Mouse (Mus musculus): Measurements from ENCODE around the gene Kyat1. TPM values are rescaled to one million over a fixed set of nuclear protein-coding genes. Genes with fewer than 3 reads are reported as not detected.
A peak's percentile ranks its signal among the peaks of the same experiment; 100 is the strongest.

Kyat1 gene
- 10 to 100 TPM; 44.5 to 44.6 TPM for total RNA-seq (2021)

DNA sequence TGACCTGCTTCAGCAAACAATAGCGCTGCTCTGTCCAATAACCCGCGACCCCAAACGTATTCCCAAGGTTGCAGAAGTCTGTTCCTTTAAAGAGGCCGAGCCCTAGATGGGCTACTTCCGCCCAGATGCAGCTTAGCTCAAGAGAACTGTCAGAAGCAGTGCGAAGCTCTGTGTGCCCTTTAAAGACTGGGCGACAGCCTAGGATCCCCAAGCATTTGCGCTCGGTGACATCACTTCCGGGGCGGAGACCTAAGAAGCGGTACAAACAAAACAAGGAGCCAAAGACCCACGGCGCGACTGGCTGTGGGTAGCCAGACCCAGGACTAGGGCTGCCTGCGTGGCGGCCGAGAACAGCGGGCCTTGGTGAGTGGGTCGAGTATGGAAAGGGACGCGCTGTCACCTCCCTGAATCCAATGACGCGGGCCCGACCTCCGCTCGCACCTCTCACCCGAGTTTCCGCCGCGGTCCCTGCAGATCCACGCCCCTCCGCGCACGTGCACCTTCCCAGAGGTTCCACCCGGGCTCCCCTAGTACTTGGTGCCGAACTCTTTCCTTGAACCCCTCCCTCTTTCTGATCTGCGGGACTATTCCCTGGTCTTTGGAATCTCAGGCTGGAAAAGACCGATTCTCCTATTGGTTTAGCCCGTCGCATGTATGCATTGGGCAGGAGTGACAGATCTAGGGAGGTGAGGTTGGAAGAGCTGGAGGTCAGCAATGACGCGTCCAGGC lies at the start of gene Kyat1:
Kyat1 (minus strand) TSS at position 219 of the 729 bp plus-strand sequence.
- peak; percentile 95 to 96 for DNase-seq
- intact Hi-C loops (cut with DNase I), result loop anchor here (1.0 to 2.0 kb wide), 2 partner anchors 32 to 65 kb away; partner anchors contain the start of gene Lrrc8a

DNA sequence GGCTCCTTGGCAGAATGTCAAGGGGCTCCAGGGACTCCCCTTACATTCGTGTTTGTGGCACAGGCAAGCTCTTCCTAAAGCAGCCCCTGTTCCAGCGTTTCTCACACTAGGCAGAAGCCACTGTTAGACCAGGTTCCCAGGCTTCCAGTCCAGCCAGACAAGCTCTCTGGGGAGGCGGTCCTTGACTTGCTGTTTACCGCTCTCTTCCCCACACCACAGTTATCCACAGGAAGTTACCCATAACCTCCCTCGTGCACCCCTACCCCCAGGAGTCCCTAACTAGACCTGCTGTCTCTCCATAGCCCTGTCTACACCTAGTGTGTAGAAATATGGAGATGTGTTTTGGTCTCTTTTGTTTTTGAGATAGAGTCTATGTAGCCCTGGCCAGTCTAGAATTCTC lies 48.2 kb upstream of the Kyat1 start:
- intact Hi-C loops (cut with DNase I), result no loop called here
- DNase-seq, result peak in 1 of 2 experiments; percentile 22

DNA sequence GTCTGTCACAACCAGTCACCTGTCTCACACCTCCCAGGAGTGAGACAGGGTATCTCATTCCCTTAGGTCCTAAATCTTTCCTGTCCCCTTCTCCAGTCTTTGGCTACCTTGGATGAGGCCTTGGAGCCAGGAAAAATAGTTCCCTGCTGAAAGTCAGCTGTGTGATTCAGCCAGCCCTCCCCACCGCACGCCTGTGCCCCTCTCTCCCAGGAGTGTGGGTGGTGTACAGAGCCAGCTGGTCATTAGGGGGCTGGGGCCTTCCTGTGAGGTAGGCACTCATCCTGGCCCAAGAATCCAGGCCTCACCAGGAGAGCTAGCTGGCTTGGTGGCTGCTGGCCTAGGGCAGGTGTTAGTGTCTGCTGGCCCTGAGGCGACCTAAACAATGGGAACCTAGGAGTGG lies 46.9 kb upstream of the Kyat1 start:
- intact Hi-C loops (cut with DNase I), result no loop called here
- DNase-seq, result peak in 1 of 2 experiments; percentile 4

DNA sequence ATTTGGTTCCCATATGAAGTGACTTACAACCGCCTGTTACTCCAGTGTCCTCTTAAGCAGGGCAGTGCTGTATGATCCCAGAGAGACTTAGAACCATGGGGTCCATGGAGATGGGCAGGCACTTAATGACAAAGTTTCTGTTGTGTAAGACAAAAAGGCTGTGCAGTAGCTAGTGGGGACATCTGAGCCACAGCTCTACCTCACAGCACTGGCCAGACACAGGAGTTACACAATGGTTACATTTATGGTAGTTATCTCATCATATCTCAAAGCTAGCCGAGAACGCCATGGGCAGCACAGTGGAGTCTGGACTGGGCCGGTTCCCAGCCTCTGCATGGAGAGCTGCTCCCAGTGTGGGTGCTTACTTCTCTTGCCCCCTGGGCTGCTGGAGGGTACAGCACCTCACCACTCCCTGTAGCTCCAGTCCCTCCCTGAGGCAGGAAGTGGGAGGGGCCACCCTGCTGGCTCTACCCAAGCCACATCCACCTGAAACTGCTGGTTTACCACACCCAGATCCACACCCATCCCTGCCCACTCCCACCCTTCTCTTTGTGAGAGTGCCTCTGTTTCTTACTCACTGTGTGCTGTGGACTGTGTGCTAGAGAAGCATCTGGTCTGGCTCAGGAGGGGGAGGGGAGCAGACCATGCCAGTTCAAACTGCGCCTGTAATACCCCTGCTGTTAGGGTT lies 45.9 kb upstream of the Kyat1 start:
- intact Hi-C loops (cut with DNase I), result no loop called here
- DNase-seq, result peak in 1 of 2 experiments; percentile 45

DNA sequence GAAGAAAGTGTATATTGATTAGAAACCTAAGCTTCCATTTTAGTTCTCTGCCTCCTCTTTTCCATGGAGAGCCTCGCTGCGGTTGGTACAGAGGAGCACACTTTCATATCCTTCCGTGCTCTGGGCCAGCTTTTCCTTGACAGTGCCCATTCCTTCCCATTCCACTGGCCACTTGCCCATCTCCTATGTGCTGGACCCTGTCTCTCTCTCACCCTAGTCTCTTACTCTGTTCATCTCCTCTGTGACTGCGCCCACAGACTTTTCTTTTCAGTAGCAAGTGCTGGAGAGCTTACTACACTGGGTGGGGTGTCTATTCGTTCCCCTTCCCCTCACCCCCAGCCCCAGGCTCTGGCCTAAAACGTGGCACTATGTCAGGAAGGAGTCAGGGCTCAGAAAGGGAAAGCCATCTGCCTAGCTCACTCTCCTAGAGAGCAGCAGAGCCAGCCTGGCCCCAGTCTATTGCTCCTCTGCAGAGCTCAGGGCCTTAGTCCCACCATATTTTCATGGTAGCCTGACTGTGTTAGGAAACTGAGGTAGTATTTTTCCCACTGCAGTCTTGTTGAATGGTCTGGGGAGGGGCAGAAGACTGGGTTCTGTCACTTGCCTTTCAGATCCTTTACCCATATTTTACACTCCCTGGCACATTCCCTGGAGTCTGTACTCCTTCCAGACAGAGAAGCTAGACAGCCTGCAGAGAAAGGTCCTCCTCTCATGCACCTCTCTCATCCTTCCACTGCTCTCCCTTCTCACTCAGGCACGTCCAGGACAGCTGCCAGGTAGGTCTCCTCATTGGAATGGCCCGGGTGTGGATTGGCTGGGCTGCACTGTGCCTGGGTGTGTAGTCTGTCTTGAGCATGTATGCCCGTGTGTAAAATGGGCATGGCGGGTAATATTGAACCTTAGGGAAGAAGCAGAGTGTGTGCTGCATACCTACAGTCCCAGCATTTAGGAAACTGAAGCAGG lies 44.8 kb upstream of the Kyat1 start:
- peak in 1 of 2 experiments; percentile 19 for DNase-seq
- intact Hi-C loops (cut with DNase I), result no loop called here

DNA sequence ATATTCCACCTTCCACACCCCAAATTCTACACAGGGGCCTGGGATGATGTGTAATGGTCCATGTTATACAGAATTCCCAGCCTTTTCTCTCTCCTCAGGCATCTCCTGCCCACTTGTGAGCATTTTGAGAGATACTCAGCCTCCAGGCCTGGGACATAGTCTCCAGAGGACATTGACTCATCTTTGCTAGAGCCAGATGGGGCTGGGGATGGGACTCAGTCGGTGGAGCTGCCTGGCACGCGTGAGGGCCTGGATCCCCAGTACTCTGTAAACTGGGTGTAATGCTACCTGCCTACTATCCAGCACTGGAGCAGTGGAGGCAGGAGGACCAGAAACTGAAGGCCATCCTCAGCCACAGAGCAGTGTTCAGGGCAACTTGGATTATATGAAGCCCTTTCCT lies 43.5 kb upstream of the Kyat1 start:
- no peak for DNase-seq

DNA sequence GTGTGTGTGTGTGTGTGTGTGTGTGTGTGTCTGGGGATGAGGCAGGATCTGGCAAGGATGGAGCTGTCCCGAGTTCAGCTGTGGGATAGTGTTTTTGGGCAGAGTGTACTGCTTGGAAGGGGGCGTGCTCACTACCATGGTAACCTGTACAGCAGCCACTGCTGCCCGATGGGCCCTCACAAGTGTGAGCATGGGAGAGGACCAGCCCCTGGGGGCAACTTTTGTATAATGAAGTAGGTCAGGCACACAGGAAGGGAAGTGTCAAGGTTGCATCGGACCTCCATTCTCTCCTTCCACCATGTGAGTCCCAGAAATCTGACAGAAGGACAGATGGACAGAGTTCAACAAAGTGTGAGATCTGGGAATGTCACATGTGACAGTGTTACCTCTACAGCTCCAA lies 42.0 kb upstream of the Kyat1 start:
- intact Hi-C loops (cut with DNase I), result no loop called here
- DNase-seq, result peak in 1 of 2 experiments; percentile 11

More for the DNA sequence above, 43.5 kb upstream of the Kyat1 start:
- intact Hi-C loops (cut with DNase I), result no loop called here

DNA sequence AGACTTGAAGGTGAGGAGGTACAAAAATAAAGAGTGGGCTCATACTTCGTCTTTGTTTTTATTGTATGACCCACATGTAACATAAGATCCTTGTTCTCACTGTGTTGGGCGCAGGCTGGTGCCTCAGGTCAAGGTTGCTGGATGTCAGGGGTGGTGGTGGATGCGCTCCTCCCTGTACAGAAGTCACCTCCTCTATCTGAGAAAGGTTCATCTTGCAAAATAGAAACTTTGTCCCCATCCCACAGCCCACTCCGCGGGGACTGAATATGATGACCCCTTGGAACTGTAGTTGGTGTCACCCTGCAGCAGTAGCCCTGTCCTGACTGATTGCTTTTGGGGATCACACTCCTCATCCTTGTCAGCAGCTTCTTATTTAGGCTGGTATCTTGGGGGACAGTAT lies 41.4 kb upstream of the Kyat1 start:
- DNase-seq, result no peak
- intact Hi-C loops (cut with DNase I), result no loop called here

DNA sequence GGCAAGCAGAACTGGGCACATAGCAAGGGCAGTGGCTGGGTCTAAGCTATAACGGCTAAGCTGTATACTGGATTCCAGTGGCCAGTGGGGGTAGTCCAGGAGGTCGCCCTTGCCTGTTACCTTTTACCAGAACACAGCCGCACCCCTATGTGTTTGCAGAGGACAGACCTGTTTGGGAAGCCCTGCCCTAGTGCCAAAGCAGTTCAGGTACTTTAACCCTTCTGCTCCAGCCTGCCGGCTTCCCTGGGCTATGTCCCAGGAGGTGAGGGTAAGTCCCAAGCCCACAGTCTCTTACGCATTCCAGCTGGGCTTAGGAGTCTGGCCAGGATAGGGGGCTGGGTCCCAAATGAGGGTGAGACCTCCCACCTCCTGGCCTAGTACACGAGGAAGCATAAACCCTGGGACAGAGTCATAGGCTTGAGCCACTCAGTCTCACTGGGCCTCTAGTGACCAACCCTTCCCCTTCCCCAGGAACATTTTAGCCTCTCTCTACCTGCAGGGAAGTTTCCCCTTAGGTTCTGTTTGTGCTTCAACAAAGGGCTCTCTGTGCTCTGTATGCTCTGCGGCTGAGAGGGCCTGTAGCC lies 39.0 kb upstream of the Kyat1 start:
- intact Hi-C loops (cut with DNase I), result no loop called here
- peak in 1 of 2 experiments; percentile 15 for DNase-seq

DNA sequence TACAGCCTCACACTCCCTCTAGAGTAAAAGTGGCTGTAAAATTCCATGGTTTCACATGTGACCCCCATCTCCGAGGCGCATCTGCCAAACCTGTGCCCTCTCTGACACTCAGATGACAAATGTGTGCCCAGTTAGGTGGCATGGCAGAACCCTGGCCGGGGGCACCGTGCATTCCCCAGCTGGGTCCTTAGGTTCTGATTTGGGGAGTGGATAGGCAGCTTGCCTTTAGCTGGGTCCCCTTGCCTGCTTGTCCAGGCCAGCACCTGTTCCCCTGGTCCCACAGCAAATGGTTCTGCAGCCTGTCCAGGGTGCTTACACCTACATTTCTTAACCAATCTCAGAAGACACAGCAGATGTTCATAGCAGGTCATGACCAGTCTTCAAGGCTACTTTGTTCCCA lies 37.7 kb upstream of the Kyat1 start:
- intact Hi-C loops (cut with DNase I), result no loop called here
- peak in 1 of 2 experiments; percentile 6 for DNase-seq

DNA sequence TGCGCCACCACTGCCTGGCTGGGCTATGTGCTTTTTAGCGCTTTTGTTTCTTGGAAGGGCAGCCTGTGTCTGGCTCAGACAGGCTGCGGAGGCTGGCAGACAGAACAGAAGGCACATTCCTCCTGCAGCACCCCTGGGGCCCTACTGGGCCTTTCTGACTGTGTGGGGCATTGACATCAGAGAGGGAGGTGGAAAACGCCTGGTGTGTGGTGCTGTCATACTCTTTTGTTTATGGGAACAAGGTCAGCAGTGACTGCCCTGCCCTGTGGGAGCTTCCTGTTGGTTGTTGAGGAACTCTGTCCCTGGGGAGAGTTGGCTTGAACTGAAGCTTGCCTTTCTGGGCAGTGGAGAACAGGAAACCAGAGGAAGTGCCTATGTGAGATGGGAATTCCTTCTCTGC lies 36.9 kb upstream of the Kyat1 start:
- peak; percentile 84 to 85 for DNase-seq
- intact Hi-C loops (cut with DNase I), result loop anchor here (1.0 kb wide), 1 partner anchor 16 kb away; no protein-coding TSS in a partner anchor

DNA sequence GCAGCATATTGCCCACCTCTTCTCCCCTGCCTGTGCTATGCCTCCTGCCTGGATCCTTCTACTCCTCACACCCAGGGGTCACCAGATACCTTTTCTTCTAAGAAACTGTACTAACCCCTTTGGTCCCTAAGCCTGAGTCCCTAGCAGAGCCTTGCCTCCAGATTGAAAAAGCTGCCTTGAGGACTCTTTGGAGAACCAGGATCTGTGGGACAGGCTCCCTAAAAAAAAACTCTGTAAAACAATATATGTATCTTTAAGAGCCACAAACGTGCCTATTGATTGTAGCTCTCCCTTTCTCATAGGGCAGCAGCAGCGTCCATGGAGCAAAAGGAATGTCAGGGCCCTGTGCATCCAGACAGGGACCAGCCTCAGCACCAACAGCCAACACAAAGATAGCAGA lies 34.6 kb upstream of the Kyat1 start, which contains the start of gene Gm28035:
Gm28035 (plus strand) TSS at position 301 of the 400 bp plus-strand sequence.
- intact Hi-C loops (cut with DNase I), result no loop called here
- DNase-seq, result no peak

DNA sequence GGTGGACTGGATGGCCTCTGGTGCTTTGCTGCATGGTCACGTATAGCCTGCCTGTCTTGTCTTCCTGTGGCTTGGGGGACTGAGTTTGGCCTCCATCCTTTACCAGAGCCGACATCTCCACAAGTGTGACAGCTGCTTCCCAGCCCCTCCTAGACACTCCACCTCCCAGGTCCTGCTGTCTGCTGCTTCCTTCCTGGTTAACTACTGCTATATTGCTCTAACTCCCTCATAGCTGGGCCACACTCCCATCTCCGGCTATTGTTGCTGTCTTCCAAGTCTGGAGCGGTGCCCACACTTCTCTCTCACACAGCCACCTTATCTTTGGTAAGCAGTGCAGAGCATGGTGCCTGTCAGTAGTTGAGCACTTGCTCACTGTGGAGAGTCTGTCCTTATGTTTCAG lies 34.1 kb upstream of the Kyat1 start:
- DNase-seq, result peak; percentile 82 to 85
- intact Hi-C loops (cut with DNase I), result loop anchor here (2.0 kb wide), 1 partner anchor 61 kb away; the partner anchor contains the start of gene Spout1

DNA sequence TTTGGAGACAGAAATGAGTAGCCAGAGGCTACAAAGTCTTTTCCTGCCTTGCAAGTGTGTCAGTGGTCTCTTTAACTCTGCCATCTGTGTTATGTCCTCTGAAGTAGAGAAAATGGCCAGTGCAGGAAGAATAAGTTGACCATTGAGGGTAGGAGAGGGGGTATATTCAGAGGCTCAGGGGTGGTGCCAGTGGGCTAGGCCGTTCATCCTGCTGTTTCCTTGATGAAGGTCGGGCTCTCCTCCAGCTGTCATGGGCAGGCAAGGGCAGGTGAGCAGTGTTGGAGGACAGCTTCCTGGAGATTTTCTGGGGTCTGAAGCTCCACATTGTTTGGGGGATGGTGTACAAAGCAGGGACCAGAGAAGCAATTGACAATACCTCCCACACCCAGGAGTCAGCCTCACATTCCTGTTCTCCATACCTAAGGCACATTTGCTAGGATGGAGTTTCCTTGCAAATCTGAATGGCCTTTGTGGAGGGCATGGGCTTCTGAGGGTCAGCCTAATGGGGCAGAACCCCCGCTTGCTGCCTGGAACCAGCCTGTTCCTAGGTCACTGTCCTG lies 33.3 kb upstream of the Kyat1 start:
- intact Hi-C loops (cut with DNase I), result loop anchor here (1.0 to 2.0 kb wide), 2 partner anchors 27 to 60 kb away; partner anchors contain the start of genes Phyhd1 and Spout1
- DNase-seq, result no peak

DNA sequence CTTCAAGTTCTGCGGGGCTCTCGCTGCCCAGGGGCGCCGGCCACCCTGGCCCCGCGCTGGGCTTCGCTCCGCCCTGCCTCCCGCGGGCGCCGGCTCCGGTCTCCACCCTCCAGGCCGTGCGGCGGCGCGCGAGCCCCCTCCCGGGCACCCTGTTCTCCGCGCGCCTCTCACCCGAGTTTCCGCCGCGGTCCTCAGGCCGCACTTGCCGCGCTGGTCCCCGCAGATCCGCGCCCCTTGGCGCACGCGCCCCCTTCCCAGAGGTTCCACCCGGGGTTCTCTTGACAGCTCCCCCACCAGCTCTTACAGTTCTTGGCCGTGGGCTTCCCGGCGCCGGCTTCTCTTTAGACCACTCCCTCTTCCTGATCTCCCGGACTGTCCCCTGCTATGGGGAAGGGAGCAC lies 32.2 kb upstream of the Kyat1 start:
- DNase-seq, result peak; percentile 80 to 83
- intact Hi-C loops (cut with DNase I), result loop anchor here (1.0 to 2.0 kb wide), 3 partner anchors 28 to 59 kb away; partner anchors contain the start of genes Kyat1, Phyhd1 and Spout1

DNA sequence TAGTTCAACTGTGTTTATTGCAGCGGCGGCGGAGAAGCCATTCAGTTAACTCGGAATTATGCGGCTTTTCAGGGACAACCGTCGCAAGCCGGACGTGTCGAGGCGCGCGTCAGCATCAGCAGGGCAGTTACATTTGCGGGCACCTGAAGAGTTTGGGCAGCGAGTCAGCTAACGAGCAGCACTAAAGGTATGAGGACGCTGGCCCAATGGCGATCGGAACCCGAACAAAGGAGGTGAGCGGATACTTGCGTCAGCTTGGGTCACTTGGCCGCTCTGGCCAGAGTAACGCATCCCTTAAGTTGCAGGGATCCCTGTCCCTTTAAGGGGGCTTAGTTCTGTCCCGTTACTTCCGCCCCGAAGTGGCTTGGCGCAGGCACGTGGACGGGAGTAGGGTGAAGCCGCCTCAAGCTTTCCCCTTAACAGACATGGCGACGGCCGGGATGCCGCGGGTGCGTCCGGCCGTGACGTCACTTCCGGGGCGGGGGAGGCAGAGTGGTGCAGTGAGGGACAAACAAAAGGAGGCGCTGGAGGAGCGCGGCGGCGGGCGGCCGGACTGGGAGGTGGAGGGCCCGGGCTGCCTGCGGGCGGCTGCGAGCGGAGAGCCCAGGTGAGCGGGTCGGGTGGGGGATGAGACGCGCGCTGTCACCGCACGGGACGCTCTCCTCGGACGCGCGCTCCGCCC lies 31.7 kb upstream of the Kyat1 start, which contains the start of gene Lrrc8a:
Lrrc8a (plus strand) TSS at position 517 of the 682 bp plus-strand sequence.
- intact Hi-C loops (cut with DNase I), result loop anchor here (1.0 kb wide), 1 partner anchor 32 kb away; the partner anchor contains the start of gene Kyat1
- DNase-seq, result peak; percentile 100

DNA sequence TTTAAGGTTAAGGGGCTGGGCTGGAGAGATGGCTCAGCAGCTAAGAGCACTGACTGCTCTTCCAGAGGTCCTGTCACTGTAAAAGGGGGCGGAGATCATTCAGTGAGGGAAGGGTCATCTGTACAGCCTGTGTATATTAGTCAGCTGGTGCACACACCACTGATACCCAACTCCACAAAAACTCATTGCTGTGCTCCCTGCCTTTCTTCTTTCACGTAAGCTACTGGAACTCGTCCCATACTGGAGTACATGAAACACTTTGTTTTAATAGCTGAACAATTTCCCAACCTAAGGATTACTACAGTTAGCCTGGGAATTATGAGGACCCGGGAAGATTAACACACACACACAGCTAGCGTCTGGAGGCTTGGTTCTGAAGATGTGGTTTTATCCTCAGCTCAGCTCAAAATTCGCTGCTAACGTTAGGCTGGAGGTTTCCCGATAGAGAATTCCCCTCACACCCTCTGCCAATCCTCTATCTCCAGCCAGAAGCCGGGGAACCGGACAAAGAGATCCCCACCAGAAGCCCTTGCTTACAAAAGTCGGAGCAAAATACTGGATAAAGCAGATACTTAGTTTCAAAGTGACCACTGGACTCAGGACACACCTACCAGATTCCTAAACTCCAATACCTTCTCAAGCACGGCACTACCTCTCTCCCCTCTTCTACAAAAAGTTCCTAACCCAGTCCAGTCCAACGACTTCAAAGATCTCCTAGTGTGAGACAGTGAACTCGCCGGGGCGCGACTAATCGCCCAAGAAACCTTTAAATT lies 31.0 kb upstream of the Kyat1 start:
- intact Hi-C loops (cut with DNase I), result loop anchor here (1.0 kb wide), 1 partner anchor 31 kb away; the partner anchor contains the start of gene Kyat1

DNA sequence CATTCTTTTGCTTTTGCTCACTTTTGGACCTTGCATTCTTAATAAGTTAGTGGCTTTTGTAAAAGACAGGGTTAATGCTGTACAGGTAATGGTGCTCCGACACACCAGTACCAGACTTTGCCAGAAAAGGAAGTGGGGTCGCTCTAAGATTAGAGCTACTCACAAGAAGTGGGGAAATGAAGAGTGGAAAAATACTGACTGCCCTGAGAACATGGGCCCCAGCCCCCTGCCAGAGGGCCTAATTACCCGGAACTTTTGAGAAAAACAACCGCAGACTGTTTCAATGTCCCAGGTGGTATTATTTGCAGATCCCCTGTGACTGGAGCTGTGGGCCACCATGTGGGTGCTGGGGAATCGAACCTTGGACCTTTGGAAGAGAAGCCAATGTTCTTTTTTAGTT lies 29.9 kb upstream of the Kyat1 start:
- no peak for DNase-seq
- intact Hi-C loops (cut with DNase I), result no loop called here

More for the DNA sequence above, 31.0 kb upstream of the Kyat1 start:
- DNase-seq, result peak; percentile 48

Data from heart, postnatal 10 days (tissue).